Mouse (Mus musculus) spleen, postnatal 14 days (tissue): ENCODE data around the gene Efcab6.

Experiments used
- DNase-seq, 2 experiments: peaks; one replicate each; pipeline ENCODE4 v3.0.0; 2021 to 2022; ENCODE audit warnings: low spot score in 2 of 2

The Efcab6 gene

DNA sequence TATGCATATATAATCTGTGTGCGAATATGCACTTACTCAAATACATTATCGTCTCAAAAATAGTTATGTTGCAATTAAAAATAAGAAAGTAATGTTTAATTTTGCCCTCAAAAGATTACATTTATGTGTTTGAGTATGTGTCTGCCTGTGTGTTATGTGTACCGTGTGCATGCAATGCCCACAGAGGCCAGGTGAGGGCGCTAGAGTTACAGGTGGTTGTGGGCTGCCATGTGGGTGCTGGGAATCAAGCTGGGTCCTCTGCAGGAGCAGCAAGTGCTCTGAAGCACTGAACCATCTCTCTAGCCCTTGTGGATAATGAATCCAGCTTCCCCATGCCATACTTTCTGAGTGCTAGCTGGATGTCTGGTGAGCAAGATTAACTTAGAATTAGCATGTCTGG lies 522 bp upstream of the Efcab6 start:
- DNase-seq, result no peak

DNA sequence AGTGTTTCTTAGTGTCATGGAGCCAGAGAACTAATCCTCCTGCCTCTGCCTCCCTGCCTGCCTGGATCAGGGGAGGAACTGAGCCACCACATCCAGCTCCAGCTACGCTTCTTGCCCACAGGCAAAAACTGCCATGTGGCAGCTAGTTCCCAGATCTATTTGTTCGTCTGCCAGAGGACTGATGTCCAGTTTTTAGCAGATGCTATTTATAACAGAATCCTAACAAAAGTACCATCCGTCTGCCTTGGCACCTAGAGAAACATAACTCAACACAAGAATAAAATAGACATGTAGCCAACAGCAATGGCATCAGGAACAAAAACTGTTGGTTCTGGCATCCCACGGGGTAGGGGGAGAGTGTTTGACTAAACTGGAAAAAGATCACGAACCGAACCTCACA lies 6.3 kb downstream of the Efcab6 start:
- DNase-seq, result no peak

DNA sequence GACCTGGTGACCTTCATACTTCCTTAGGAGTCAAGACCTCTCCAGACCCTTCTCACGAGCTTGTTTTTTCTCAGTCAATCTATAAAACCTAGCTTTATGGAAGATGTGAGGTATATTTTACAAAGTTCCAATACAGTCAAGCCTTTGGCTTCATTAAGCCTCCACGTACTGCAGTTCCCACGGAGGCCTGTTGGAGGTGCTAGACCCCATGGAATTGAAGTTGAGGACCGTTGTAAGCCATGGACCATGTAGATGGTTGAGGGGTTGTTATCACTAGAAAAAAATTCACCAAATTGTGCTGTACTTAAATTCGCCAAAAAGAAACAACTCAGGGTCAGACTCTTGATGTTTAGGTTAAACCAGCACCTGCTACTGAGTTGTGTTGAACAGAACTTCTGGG lies 9.1 kb downstream of the Efcab6 start:
- no peak for DNase-seq

GRCm38 (mm10) chr15:84053859-84054258 lies 11.3 kb downstream of the Efcab6 start:
- DNase-seq, result no peak

GRCm38 (mm10) chr15:84053240-84053639 lies 11.9 kb downstream of the Efcab6 start:
- DNase-seq, result no peak

DNA sequence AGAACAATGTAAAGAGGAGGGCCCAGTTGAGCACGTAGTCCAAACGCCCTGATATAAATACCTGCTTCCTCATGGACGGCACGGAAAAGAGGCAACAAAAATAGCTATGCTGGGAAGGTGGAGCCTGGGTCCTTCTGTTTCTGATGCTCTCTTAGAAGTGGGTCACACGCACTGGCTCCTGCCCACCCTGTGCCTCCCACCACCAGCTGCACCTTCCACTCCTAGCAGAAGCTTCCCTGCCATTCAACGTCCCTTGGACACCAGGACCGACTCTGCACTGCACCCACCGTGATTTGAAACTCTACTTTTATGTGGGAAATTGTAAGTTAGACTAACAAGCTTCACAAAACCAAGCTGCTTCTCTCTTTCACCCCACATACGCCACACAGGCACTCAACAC lies 12.8 kb downstream of the Efcab6 start:
- no peak for DNase-seq

- no peak for DNase-seq
Observed at GRCm38 (mm10) chr15:84049570-84049969, 15.6 kb downstream of the Efcab6 start.

DNA sequence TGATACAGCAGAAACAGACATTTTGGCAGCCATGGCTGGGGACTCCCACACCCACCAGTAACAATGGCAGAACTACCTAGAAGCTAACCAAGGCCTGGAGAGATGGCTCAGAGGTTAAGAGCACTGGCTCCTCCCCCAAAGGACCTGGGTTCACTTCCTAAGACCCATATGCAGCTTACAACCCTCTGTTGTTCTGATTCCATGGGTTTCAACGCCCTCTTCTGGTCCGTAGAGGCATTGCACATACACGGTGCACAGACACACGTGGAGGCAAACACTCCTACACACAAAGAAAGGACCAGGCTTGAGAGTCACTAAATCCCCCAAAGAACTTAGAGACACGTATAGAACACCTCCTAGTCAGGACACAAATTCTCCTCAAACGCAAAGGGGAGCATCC lies 19.6 kb downstream of the Efcab6 start:
- DNase-seq, result no peak

- no peak for DNase-seq
Observed at GRCm38 (mm10) chr15:84037067-84037466, 28.1 kb downstream of the Efcab6 start.

DNA sequence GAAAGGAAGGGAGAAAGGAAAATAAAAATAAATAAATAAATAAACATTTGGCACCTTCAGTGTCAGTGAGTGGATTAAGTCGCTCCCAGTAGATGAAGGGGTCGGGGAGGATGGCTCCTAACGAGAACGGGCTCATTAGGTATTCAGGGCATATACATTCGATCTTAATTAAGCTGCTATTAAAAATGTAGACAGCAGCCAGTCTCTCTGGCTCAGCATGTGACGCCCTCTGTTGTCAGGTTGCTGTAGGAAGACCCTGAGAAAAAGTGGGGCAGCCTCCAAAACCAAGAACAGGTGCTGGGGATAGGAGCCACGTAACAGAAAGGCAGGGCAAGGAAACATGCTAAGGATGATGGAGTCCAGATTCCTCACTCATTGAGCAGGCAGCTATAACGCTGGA lies 39.5 kb downstream of the Efcab6 start:
- no peak for DNase-seq

DNA sequence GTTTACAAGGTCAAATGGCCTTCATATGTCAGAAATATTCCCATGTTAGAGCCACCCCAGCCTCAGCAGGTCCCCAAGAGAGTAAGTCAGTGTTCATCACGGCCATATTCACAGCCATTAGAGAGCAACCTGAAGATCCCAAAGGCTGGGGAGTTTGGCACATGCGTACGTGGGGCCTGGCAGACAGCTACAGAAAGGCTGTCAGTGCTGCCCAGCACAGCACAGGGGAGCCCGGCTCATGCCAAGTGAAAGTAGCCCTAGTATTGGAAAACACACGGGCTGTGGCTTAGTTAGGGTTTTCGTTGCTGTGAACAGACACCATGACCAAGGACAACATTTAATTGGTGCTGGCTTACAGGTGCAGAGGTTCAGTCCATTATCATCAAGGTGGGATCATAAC lies 40.3 kb downstream of the Efcab6 start:
- no peak for DNase-seq

- DNase-seq, result no peak
Observed at GRCm38 (mm10) chr15:84009366-84010083, 55.7 kb downstream of the Efcab6 start.

GRCm38 (mm10) chr15:84004306-84004705 lies 60.9 kb downstream of the Efcab6 start:
- DNase-seq, result no peak

GRCm38 (mm10) chr15:83999071-83999470 lies 66.1 kb downstream of the Efcab6 start:
- no peak for DNase-seq

DNA sequence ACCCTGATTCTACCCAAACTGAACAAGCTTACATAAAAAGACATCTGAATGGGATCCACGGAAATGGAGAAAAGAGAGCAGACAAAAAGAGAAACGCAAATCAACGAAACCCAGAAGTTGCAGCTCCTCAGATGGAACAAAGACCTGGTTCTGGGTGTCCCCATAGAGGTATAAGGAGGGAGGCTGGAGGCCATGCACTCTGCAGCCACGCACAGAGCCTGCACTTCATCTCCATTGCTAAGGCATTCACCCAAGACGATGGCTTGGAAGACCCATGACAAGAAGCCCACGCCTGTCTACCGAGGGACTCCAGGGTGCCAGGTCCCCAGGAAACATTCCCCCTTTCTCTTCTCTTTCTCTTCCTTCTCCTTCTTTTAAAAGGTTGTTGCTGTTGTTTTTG lies 66.6 kb downstream of the Efcab6 start:
- no peak for DNase-seq

DNA sequence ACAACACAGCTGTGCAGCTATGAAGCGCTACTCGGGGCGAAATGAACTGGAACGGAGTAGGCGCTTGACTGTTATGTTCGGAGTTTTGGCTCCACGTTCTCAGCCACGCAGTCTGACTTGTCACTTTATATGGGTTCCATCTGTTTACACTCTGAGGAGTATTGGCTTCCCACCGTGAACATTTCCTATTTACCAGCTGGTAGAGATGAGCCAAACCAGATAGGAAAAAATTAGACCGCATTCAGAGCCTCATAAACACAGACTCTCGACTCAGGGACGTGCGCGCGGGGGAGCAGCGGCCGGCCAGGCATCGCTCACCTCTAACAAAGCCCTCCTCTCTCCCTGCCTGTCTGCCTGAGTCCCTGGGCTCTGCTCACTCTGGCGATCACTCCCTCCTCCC lies 67.1 kb downstream of the Efcab6 start:
- no peak for DNase-seq

DNA sequence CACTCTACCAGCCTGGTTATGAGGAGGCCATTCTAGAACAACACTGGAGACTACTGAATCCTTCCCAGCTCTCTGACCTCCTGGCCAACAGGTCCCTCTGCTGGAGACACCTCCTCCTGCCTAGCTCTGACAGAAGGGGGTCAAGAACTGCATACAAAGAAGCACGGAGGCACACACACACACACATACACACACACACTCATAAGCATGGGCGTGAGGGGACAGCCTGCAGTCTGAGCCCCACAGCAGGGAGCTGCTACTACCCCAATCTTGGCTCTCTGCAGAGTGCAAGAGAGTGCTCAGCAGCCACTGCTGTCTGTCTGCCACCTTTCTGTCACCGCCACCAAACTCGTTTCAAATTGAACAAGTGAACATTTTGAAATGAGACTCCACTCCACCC lies 67.6 kb downstream of the Efcab6 start:
- no peak for DNase-seq

DNA sequence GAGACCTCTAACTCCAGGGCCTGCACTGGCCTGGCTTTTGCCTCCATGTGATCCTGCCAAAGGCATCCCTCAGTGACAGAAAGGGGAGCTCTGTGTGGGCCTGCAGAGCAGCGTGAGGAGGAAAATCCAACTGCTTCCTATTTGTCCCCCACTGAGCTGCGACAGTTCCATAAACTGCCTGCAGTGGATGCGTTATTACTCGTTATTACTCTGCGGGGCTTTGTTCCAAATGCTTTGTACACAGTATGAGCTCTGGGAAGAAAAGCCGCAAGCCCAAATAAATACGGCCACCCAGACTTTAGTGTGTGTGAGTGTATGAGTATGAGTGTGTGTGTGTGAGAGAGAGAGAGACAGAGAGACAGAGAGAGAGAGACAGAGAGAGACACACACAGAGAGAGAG lies 68.3 kb downstream of the Efcab6 start:
- no peak for DNase-seq

- DNase-seq, result no peak
Observed at GRCm38 (mm10) chr15:83992191-83992590, 73.0 kb downstream of the Efcab6 start.

- DNase-seq, result no peak
Observed at GRCm38 (mm10) chr15:83991461-83991860, 73.7 kb downstream of the Efcab6 start.

DNA sequence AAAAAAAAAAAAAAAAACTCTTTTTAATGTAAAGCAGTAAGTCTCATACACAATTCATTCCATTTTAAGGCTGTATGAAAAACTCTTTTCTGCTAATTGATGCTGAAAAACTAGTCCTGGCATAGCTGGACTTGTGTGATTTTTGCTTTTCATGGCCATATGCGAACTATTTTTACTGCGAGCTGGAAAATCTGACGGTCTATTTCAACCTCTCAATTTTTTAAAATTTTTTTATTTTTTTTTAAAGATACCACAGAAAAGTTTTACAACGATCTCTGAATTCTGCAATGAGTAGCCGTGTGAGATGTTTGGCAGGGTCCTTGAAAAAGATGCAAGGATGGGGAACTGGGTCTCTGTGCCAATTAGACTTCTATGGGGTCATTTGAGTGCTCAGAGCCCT lies 75.9 kb downstream of the Efcab6 start:
- no peak for DNase-seq

DNA sequence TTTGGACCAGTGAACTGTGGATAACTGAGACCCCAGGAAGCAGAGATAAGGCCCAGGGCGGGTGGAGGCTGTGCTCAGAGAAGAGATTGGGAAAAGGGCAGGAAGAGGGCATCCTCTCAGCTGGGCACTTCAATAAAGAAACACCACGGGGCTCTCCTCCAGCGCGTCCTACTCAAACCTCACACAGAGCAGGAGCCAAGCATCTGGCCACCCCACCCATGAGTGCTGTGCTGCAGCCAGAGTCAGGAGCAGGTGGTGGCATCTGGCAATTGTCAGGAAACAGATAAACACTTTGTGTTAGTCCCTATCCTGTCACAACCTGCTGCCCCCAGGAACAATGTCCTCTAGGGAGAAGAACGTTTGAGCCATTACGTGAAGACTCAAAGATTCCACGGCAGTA lies 77.1 kb downstream of the Efcab6 start:
- no peak for DNase-seq

DNA sequence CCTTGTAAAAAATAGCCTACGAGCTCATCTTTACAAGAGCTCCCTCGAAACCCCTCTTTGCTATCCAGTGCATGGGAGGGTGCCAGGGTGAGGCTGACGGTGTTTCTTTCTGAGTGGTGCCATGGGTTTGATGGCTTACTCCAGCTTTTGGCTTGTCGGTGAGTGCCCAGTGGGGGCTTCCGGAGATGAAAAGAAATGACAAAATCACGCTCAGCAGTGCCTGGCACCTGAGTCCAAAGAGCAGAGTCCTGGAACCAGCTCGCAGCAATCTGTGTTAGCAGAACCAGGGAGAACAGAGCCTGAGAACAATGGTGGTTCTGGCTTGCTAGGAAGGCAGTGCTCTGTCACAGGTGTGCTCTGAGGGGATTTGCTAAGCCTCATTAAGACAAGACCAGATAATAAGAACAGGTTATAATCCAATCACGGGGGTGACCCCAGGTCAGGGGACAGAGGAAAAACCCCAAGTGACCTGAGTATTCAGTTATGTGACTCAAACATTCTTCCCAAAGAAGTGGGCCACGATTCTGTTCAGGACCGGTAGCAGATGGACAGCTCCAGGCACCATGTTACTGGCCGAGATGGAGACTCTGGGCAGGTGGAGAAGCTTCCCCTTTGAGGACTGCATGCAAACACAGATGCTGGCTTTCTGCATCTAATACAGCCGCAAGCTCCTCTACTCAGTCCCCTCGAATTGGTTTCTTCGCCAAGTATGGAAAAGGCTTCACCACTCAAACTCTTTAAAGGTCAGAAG lies 82.8 kb downstream of the Efcab6 start:
- no peak for DNase-seq

DNA sequence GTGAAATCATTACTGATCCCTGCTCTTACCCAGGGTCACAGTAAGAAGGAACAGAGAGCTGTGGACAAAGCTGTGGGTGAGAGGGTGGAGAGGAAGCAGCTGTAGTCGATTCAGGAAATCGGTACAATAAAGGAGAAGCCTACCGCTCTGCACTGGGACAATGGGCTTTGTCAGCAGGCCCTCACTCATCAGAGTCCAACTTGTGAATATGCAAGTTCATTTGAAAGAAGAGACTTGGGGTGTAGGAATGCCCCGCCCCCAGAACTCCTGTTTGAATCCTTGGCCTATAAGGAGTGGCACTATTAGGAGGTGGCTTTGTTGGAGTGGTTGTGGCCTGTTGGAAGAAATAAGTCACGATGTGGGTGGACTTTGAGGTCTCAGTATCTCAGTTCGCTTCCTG lies 86.3 kb downstream of the Efcab6 start:
- DNase-seq, result no peak
